Mouse (Mus musculus): Measurements from ENCODE around the gene Enpp5. TPM values are rescaled to one million over a fixed set of nuclear protein-coding genes. Genes with fewer than 3 reads are reported as not detected.
A peak's percentile ranks its signal among the peaks of the same experiment; 100 is the strongest.

The Enpp5 gene
- polyA plus RNA-seq, 1 experiment = 0.34 TPM

DNA sequence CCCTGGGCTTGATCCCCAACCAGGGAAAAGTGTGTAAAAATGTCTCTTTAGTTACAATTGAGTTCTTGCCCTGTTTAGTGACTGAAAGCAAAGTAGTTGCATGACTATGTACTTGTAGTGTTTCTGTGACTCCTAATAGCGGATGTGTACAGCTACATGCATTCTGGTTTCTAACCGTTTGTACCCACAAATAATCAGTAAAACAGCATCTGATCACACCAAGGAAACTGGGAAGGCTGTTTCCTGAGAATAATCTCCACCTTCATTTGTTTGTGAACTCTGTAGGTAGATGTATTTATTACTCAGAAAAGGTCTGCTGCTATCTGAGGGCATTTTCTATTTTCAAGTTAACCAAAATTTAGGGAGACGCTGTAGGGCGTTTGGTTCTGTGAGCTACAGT is 4.5 kb downstream of the Enpp5 start:
- H3K4me3 ChIP-seq = no peak overlapping the region
- no peaks in the 10 kb centered on the region for H3K79me2 ChIP-seq (ENCODE audit: control insufficient read depth, insufficient read depth)
- no peak overlapping the region for H3ac ChIP-seq (ENCODE audit: control insufficient read depth, insufficient read length)
- H3K4me2 ChIP-seq (ENCODE audit: low read depth) = no peak overlapping the region
- no peaks in the 10 kb centered on the region for H3K27me3 ChIP-seq (ENCODE audit: control insufficient read depth, insufficient read depth, insufficient read length)
- TF ChIP-seq POLR2AphosphoS2 (IDR thresholded peaks at IDR 0.05; ENCODE audit: insufficient read length, low read depth) = no peak
- TF ChIP-seq SRF (IDR thresholded peaks at IDR 0.05; ENCODE audit: control insufficient read depth, insufficient read length, low read depth) = no peak
- TF ChIP-seq REST (IDR thresholded peaks at IDR 0.05; ENCODE audit: insufficient read depth, insufficient read length) = no peak
- TF ChIP-seq TCF3 (IDR thresholded peaks at IDR 0.05; ENCODE audit: insufficient read length, low read depth) = no peak
- no peak for TF ChIP-seq USF1 (IDR thresholded peaks at IDR 0.05; ENCODE audit: low read depth)
- no peak for TF ChIP-seq MAX (IDR thresholded peaks at IDR 0.05; ENCODE audit: low read depth)
- TF ChIP-seq POLR2A (IDR thresholded peaks at IDR 0.05; ENCODE audit: insufficient read length, low read depth) = no peak
- TF ChIP-seq E2F4 (IDR thresholded peaks at IDR 0.05; ENCODE audit: insufficient read depth) = no peak
- TF ChIP-seq MYOD1 (IDR thresholded peaks at IDR 0.05; ENCODE audit: control insufficient read depth in 1 of 3, insufficient read length in 2 of 3, low read depth in 2 of 3) = no peak
- no peak for TF ChIP-seq MYOG (IDR thresholded peaks at IDR 0.05; ENCODE audit: control insufficient read depth in 1 of 3, insufficient read depth in 1 of 3, insufficient read length in 2 of 3, low read depth in 2 of 3)
- TF ChIP-seq TCF12 (IDR thresholded peaks at IDR 0.05; ENCODE audit: insufficient read depth, poor library complexity, severe bottlenecking) = no peak
- TF ChIP-seq CEBPB (IDR thresholded peaks at IDR 0.05; ENCODE audit: insufficient read depth, poor library complexity, severe bottlenecking) = no peak
- no peaks in the 10 kb centered on the region for H3K36me3 ChIP-seq (ENCODE audit: control insufficient read depth, insufficient read depth)

DNA sequence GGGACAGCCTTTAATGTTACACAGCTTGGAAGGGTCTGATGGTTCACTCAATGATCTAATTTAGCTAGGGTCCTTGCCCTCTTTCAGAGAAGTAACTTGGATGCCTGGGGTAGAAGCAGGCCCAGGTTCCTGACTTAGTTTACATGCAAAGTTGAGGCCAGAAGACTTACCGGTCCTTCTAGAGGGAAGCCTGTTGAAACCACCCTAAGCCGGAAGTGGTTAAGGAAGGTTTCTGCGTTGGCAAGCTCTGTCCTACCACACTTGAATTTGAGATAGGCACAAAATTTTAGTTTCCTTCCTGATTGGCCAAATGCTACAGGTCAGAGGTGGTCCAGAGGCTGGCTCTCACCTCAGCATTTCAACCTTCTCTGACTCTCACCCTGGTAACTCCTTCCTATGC is 9.6 kb downstream of the Enpp5 start:
- Histone ChIP-seq H3K27me3 (ENCODE audit: control insufficient read depth, insufficient read depth, insufficient read length) (no peaks in the 10 kb centered on the region), H3K36me3 (ENCODE audit: control insufficient read depth, insufficient read depth) (no peaks in the 10 kb centered on the region), H3K79me2 (ENCODE audit: control insufficient read depth, insufficient read depth) (no peaks in the 10 kb centered on the region), H3K4me3 (no peak overlapping the region), H3ac (ENCODE audit: control insufficient read depth, insufficient read length) (no peak overlapping the region), H3K4me2 (ENCODE audit: low read depth) (no peak overlapping the region)
- TF ChIP-seq TCF12 (IDR thresholded peaks at IDR 0.05; ENCODE audit: insufficient read depth, poor library complexity, severe bottlenecking) (no peak), MYOD1 (IDR thresholded peaks at IDR 0.05; ENCODE audit: control insufficient read depth in 1 of 3, insufficient read length in 2 of 3, low read depth in 2 of 3) (no peak), POLR2A (IDR thresholded peaks at IDR 0.05; ENCODE audit: insufficient read length, low read depth) (no peak), SRF (IDR thresholded peaks at IDR 0.05; ENCODE audit: control insufficient read depth, insufficient read length, low read depth) (no peak), MAX (IDR thresholded peaks at IDR 0.05; ENCODE audit: low read depth) (no peak), MYOG (IDR thresholded peaks at IDR 0.05; ENCODE audit: control insufficient read depth in 1 of 3, insufficient read depth in 1 of 3, insufficient read length in 2 of 3, low read depth in 2 of 3) (no peak), REST (IDR thresholded peaks at IDR 0.05; ENCODE audit: insufficient read depth, insufficient read length) (no peak), TCF3 (IDR thresholded peaks at IDR 0.05; ENCODE audit: insufficient read length, low read depth) (no peak), USF1 (IDR thresholded peaks at IDR 0.05; ENCODE audit: low read depth) (no peak), POLR2AphosphoS2 (IDR thresholded peaks at IDR 0.05; ENCODE audit: insufficient read length, low read depth) (no peak), CEBPB (IDR thresholded peaks at IDR 0.05; ENCODE audit: insufficient read depth, poor library complexity, severe bottlenecking) (no peak), E2F4 (IDR thresholded peaks at IDR 0.05; ENCODE audit: insufficient read depth) (no peak)

DNA sequence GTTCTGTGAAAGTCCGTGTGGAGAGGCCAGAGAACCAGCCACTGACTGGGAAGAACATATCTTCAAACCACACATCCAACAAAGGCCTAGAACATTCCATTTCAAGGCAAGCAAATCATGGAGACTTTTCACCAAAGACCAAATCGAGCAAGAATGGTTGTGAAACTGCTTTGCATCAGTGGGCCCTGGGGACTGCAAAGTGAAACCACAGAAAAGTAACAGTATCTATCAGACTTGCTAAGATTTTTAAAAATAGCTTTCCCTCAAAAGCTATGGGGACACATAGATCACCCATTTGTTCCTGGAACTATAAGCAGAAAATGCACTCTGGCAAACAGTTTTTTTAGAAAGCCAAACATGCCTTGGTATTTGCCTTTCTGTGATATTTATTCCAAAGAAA is 12.3 kb downstream of the Enpp5 start:
- H3K36me3 ChIP-seq (ENCODE audit: control insufficient read depth, insufficient read depth) = no peaks in the 10 kb centered on the region
- TF ChIP-seq CEBPB (IDR thresholded peaks at IDR 0.05; ENCODE audit: insufficient read depth, poor library complexity, severe bottlenecking) (peak; percentile 48; the same call in 1 of the 2 replicates), MYOG (IDR thresholded peaks at IDR 0.05; ENCODE audit: control insufficient read depth in 1 of 3, insufficient read depth in 1 of 3, insufficient read length in 2 of 3, low read depth in 2 of 3) (no peak)

DNA sequence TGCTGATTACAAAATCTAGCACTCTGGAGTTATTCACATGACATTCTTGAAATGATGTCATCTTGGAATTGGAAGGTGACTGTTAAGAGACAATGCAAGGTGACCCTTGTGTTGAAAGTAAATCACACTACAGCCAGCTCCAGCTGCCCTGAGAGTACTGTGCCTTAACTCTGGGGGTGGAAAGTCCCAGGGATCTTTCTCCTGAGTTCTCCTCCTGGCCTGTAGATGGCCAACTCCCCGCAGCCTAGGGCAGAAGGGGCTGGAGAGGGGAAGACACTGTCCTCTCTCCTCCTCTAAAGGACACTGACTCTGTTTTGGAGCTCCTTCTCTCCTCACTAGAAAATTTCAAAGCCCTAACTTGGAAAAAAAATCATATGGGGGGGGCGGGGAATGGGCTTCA is 12.9 kb downstream of the Enpp5 start:
- Histone ChIP-seq H3K4me3 (no peak overlapping the region), H3K4me2 (ENCODE audit: low read depth) (no peak overlapping the region), H3K36me3 (ENCODE audit: control insufficient read depth, insufficient read depth) (no peaks in the 10 kb centered on the region), H3K27me3 (ENCODE audit: control insufficient read depth, insufficient read depth, insufficient read length) (no peaks in the 10 kb centered on the region), H3K79me2 (ENCODE audit: control insufficient read depth, insufficient read depth) (no peaks in the 10 kb centered on the region), H3ac (ENCODE audit: control insufficient read depth, insufficient read length) (no peak overlapping the region)
- TF ChIP-seq POLR2AphosphoS2 (IDR thresholded peaks at IDR 0.05; ENCODE audit: insufficient read length, low read depth) (no peak), REST (IDR thresholded peaks at IDR 0.05; ENCODE audit: insufficient read depth, insufficient read length) (no peak), SRF (IDR thresholded peaks at IDR 0.05; ENCODE audit: control insufficient read depth, insufficient read length, low read depth) (no peak), USF1 (IDR thresholded peaks at IDR 0.05; ENCODE audit: low read depth) (no peak), MAX (IDR thresholded peaks at IDR 0.05; ENCODE audit: low read depth) (no peak), CEBPB (IDR thresholded peaks at IDR 0.05; ENCODE audit: insufficient read depth, poor library complexity, severe bottlenecking) (no peak)

More for the DNA sequence above, 12.3 kb downstream of the Enpp5 start:
- H3K4me2 ChIP-seq (ENCODE audit: low read depth) = no peak overlapping the region
- no peak overlapping the region for H3K4me3 ChIP-seq
- H3K79me2 ChIP-seq (ENCODE audit: control insufficient read depth, insufficient read depth) = no peaks in the 10 kb centered on the region
- H3K27me3 ChIP-seq (ENCODE audit: control insufficient read depth, insufficient read depth, insufficient read length) = no peaks in the 10 kb centered on the region
- H3ac ChIP-seq (ENCODE audit: control insufficient read depth, insufficient read length) = no peak overlapping the region

DNA sequence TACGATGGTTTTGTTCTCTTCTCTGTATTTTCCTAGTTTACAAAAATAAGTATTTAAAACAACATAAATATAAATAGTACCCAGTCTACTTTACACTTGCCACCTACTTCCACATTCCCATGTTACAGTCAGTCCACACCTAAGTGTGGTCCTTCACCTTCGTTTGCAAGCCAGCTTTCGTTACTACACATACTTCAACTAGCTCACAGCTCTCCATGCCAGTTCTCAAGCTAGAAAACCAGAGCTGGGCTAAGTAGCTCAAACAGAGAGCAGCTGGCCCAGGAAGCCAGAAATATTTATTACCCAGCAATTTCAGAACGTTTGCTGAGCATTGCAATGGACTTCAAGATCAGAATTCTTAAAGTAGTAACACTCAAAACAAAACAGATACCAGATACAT is 21.9 kb downstream of the Enpp5 start:
- H3ac ChIP-seq (ENCODE audit: control insufficient read depth, insufficient read length) = no peak overlapping the region
- no peaks in the 10 kb centered on the region for H3K27me3 ChIP-seq (ENCODE audit: control insufficient read depth, insufficient read depth, insufficient read length)
- peaks cover 3% of the 10 kb centered on the region for H3K79me2 ChIP-seq (ENCODE audit: control insufficient read depth, insufficient read depth)
- H3K4me2 ChIP-seq (ENCODE audit: low read depth) = no peak overlapping the region
- H3K36me3 ChIP-seq (ENCODE audit: control insufficient read depth, insufficient read depth) = no peaks in the 10 kb centered on the region
- no peak overlapping the region for H3K4me3 ChIP-seq
- TF ChIP-seq CEBPB (IDR thresholded peaks at IDR 0.05; ENCODE audit: insufficient read depth, poor library complexity, severe bottlenecking) = no peak
- TF ChIP-seq USF1 (IDR thresholded peaks at IDR 0.05; ENCODE audit: low read depth) = no peak

Measured in myocyte (in vitro differentiated cells).